ENCODE assay signal across 8 mouse cellular contexts in the genomic region with DNA sequence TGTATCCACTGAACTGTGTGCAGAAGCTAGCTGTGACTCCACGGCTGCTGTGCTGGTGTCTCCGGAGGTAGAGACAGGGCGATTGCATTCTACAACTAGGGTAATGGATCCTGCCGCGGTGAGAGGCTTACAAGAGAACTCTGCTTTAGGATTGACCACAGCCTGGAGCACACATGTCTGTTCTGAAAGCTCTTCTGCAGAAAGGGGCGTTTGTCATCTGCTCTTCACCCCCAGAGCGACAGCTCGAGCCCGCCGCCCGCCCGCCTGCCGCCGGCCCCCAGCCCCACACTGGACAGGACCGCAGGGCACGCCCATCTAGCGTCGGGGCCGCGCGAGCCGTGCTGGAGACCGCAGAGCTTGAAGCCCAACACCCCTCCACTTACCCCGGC. TPM values are rescaled to one million over a fixed set of nuclear protein-coding genes. Genes with fewer than 3 reads are reported as not detected.
DNase-seq lines count a peak whose midpoint lies in the region; ATAC-seq and TF ChIP-seq lines count a peak whose summit lies in the region.

No protein-coding gene starts in this region.

- 1% methylated on average over 24 of the region's 24 CpGs for WGBS in kidney, adult 2 months
- under 1% methylated on average over 24 of the region's 24 CpGs for WGBS in bone marrow, adult 2 months
- WGBS in hindbrain, embryonic 13.5 days, result 0% methylated on average over 24 of the region's 24 CpGs
- WGBS in midbrain, embryonic 13.5 days, result under 1% methylated on average over 24 of the region's 24 CpGs

- H3K27me3 ChIP-seq in kidney, adult 2 months (replicated peaks; ENCODE audit: control insufficient read depth, insufficient read depth, low read length), result no peaks in the 10 kb centered on the region
- no peaks in the 10 kb centered on the region for H3K27me3 ChIP-seq in hindbrain, embryonic 13.5 days
- H3K27me3 ChIP-seq in midbrain, embryonic 13.5 days, result no peaks in the 10 kb centered on the region

- H3K4me1 ChIP-seq in kidney, adult 2 months (ENCODE audit: control insufficient read depth, insufficient read depth, low read length), result peaks cover 11% of the 10 kb centered on the region; the same call in 1 of the 2 replicates
- H3K4me1 ChIP-seq in bone marrow, adult 2 months (ENCODE audit: control insufficient read depth, insufficient read depth, low read length), result peaks cover 3% of the 10 kb centered on the region
- peaks cover 30% of the 10 kb centered on the region for H3K4me1 ChIP-seq in hindbrain, embryonic 13.5 days (replicated peaks)
- peaks cover 33% of the 10 kb centered on the region for H3K4me1 ChIP-seq in midbrain, embryonic 13.5 days (replicated peaks)

- H3K9me3 ChIP-seq in hindbrain, embryonic 13.5 days, result no peaks in the 10 kb centered on the region
- no peaks in the 10 kb centered on the region for H3K9me3 ChIP-seq in midbrain, embryonic 13.5 days

- no peaks in the 10 kb centered on the region for H3K36me3 ChIP-seq in kidney, adult 2 months (ENCODE audit: control insufficient read depth, insufficient read depth, low read length)
- H3K36me3 ChIP-seq in hindbrain, embryonic 13.5 days, result no peaks in the 10 kb centered on the region
- no peaks in the 10 kb centered on the region for H3K36me3 ChIP-seq in midbrain, embryonic 13.5 days

- no peak for TF ChIP-seq CTCF in kidney, adult 2 months (conservative IDR thresholded peaks at IDR 0.05; ENCODE audit: insufficient read depth, insufficient read length, low read depth, low read length)
- no peak for TF ChIP-seq CTCF in bone marrow, adult 2 months (IDR thresholded peaks at IDR 0.05; ENCODE audit: control insufficient read depth, insufficient read depth, low read length)

- H3K27ac ChIP-seq in kidney, adult 2 months (ENCODE audit: insufficient read depth, low read depth, low read length), result peak overlapping the region; percentile 77; the same call in 1 of the 2 replicates
- peak overlapping the region; percentile 92 for H3K27ac ChIP-seq in bone marrow, adult 2 months (ENCODE audit: control insufficient read depth, insufficient read depth, low read depth, low read length, poor library complexity)
- peak overlapping the region; percentile 96 for H3K27ac ChIP-seq in hindbrain, embryonic 13.5 days
- H3K27ac ChIP-seq in midbrain, embryonic 13.5 days, result peak overlapping the region; percentile 96

- no peak for TF ChIP-seq POLR2A in kidney, adult 2 months (IDR thresholded peaks at IDR 0.05; ENCODE audit: low read depth, low read length)
- no peak for TF ChIP-seq POLR2A in bone marrow, adult 2 months (IDR thresholded peaks at IDR 0.05; ENCODE audit: borderline replicate concordance, control insufficient read depth, low read depth, low read length)

- H3K9ac ChIP-seq in hindbrain, embryonic 13.5 days, result peak overlapping the region; percentile 90
- peak overlapping the region; percentile 90 for H3K9ac ChIP-seq in midbrain, embryonic 13.5 days (replicated peaks)

- peak overlapping the region; percentile 89 for H3K4me3 ChIP-seq in kidney, adult 2 months (ENCODE audit: insufficient read depth, low read depth, low read length)
- peak overlapping the region; percentile 98 for H3K4me3 ChIP-seq in bone marrow, adult 2 months (replicated peaks; ENCODE audit: control insufficient read depth, low read depth, low read length)
- peak overlapping the region; percentile 80 for H3K4me3 ChIP-seq in hindbrain, embryonic 13.5 days
- H3K4me3 ChIP-seq in midbrain, embryonic 13.5 days (replicated peaks), result peak overlapping the region; percentile 87

- peak overlapping the region; percentile 76 for H3K4me2 ChIP-seq in hindbrain, embryonic 13.5 days
- peak overlapping the region; percentile 78 for H3K4me2 ChIP-seq in midbrain, embryonic 13.5 days (replicated peaks)

- DNase-seq in kidney, adult 2 months, result no peak
- no peak for DNase-seq in kidney, postnatal 10 days
- DNase-seq in embryo, embryonic 11 days, result no peak
- no peak for DNase-seq in adrenal gland, adult 18-20 months (ENCODE audit: low spot score in 2 of 2)
- DNase-seq in right cerebral cortex, postnatal 4 days, result no peak

- ATAC-seq in hindbrain, embryonic 13.5 days (ENCODE audit: low FRiP score), result peak; percentile 82
- peak; percentile 81 for ATAC-seq in midbrain, embryonic 13.5 days

RNA-seq across cellular contexts. Expression of a gene that starts 0.7 kb away (rescaled TPM):
- 31.4 and 34.8 TPM in 2 replicates for polyA plus RNA-seq in kidney, adult 2 months (2012; rRNA removed)
- 11.4 and 11.6 TPM in 2 replicates for polyA plus RNA-seq in bone marrow, adult 2 months (2011; ENCODE audit: insufficient read depth, insufficient read length, low replicate concordance, missing spikeins)
- 83.3 and 85.2 TPM in 2 replicates for polyA plus RNA-seq in hindbrain, embryonic 13.5 days (2015; fragmentation: Nextera tagmentation; extraction: Ambion mirVana)
- 72.4 and 80.7 TPM in 2 replicates for polyA plus RNA-seq in midbrain, embryonic 13.5 days (2015; fragmentation: Nextera tagmentation; extraction: Ambion mirVana)
- total RNA-seq in adrenal gland, adult 18-20 months (2021), result 10 to 100 TPM; 54.0 to 54.3 TPM

RNA-seq across cellular contexts. Expression of a gene that starts 43.9 kb away (rescaled TPM):
- polyA plus RNA-seq in kidney, adult 2 months (2012; rRNA removed), result 25.5 and 27.2 TPM in 2 replicates
- 15.7 and 21.2 TPM in 2 replicates for polyA plus RNA-seq in bone marrow, adult 2 months (2011; ENCODE audit: insufficient read depth, insufficient read length, low replicate concordance, missing spikeins)
- polyA plus RNA-seq in hindbrain, embryonic 13.5 days (2015; fragmentation: Nextera tagmentation; extraction: Ambion mirVana), result 10.7 and 11.2 TPM in 2 replicates
- 11.7 and 12.7 TPM in 2 replicates for polyA plus RNA-seq in midbrain, embryonic 13.5 days (2015; fragmentation: Nextera tagmentation; extraction: Ambion mirVana)
- total RNA-seq in adrenal gland, adult 18-20 months (2021), result 10 to 100 TPM; 61.3 to 71.5 TPM
